Mouse (Mus musculus): ENCODE measurements at regions not wholly inside any gene's neighbourhood (a gene's known extent, or its start where the extent isn't known, plus 50 kb on each side); places are given as distances from the start of the nearest gene placed in this dataset.

DNA sequence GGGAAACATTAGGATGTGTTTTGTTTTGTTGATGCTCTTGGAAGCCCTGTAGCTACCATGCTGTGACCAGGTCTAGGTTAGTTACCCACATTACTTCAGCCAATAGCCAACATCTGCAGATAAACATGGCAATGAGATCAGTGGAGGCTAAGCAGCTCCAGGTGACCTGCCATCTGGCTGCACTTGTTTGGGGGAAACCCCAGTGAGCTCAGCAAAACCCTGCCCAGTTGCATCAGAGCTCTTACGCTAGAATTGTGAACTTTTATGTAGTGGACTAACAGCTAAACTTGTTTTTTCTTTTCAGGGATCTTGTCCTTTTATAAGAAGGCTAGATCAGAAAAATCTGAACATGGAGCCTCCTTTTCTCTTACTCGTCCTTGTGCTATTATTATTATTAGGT lies 211.8 kb upstream of the Atp5g3 start:
- Histone ChIP-seq H3K27ac (no peak overlapping the region), H3K36me3 (ENCODE audit: insufficient read depth, low read length) (no peaks in the 10 kb centered on the region), H3K9me3 (ENCODE audit: low read length) (no peaks in the 10 kb centered on the region), H3K4me1 (ENCODE audit: insufficient read depth, low read length) (peaks cover 7% of the 10 kb centered on the region; the same call in 1 of the 2 replicates), H3K4me2 (ENCODE audit: low read depth, low read length) (no peak overlapping the region), H3K9ac (replicated peaks; ENCODE audit: low read length) (no peak overlapping the region), H3K4me3 (ENCODE audit: low read length) (no peak overlapping the region), H3K27me3 (ENCODE audit: insufficient read depth, low read length) (no peaks in the 10 kb centered on the region)
- DNase-seq (ENCODE audit: low spot score) (no peak), ATAC-seq (no peak)
- WGBS: 55% methylated on average over 2 of the region's 2 CpGs
- TF ChIP-seq CTCF (IDR thresholded peaks at IDR 0.05; ENCODE audit: low read depth): no peak

GRCm38 (mm10) chr2:74120051-74120450 lies 208.9 kb upstream of the Atp5g3 start:
- H3K27me3 ChIP-seq (ENCODE audit: insufficient read depth, low read length): no peaks in the 10 kb centered on the region
- no peak for TF ChIP-seq CTCF (IDR thresholded peaks at IDR 0.05; ENCODE audit: low read depth)
- peaks cover 7% of the 10 kb centered on the region; the same call in 1 of the 2 replicates for H3K4me1 ChIP-seq (ENCODE audit: insufficient read depth, low read length)
- no peak overlapping the region for H3K4me3 ChIP-seq (ENCODE audit: low read length)
- no peak overlapping the region for H3K9ac ChIP-seq (replicated peaks; ENCODE audit: low read length)
- 0 out of 2 replicates have a peak overlapping the region, but pooled peaks have one; percentile 7 for H3K27ac ChIP-seq
- WGBS: 29% methylated on average over 10 of the region's 10 CpGs
- no peak overlapping the region; the same call in 1 of the 2 replicates for H3K4me2 ChIP-seq (ENCODE audit: low read depth, low read length)
- ATAC-seq: peak; percentile 29; the same call in 1 of the 2 replicates
- no peaks in the 10 kb centered on the region for H3K9me3 ChIP-seq (ENCODE audit: low read length)
- H3K36me3 ChIP-seq (ENCODE audit: insufficient read depth, low read length): no peaks in the 10 kb centered on the region
- DNase-seq (ENCODE audit: low spot score): no peak

DNA sequence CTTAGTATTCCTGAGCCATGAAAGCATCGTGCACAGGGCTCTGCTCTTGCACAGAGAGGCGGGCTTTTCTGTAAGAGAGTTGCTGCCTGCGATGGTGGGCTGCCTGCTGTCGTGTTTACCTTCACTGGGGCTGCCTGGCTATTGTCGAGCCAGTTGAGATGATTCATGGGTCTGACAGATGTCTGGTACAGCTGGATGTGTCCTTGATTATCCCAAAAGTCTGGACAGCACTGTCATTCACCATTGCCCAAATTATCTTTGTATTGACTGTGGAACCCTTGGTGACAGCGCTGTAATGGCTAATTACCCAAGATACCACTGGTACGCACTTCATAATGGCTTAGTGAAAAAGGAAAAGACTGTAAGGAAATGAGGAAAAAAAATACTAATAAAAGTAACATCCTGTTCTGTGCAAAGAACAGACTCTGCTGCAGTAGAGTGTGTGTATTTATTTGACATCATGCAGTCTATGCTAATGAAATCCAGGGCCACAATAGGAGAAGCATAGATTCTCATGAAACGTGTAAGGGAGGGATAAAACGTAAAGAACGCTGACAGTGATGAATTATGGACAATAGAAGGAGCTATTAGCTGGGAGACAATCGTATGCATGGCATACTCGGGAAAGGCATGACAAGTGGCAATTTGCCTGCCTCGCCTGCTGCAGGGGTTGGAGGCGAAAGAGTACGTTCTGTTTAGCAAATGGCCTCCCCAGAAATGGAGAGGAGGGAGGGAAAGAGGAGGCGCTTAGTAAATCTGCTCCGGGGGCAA lies 208.2 kb upstream of the Atp5g3 start:
- ATAC-seq: peak; percentile 32; the same call in 1 of the 2 replicates
- no peaks in the 10 kb centered on the region for H3K9me3 ChIP-seq (ENCODE audit: low read length)
- H3K9ac ChIP-seq (replicated peaks; ENCODE audit: low read length): no peak overlapping the region
- H3K27ac ChIP-seq: 0 out of 2 replicates have a peak overlapping the region, but pooled peaks have one; percentile 7
- no peak overlapping the region for H3K4me3 ChIP-seq (ENCODE audit: low read length)
- peaks cover 7% of the 10 kb centered on the region; the same call in 1 of the 2 replicates for H3K4me1 ChIP-seq (ENCODE audit: insufficient read depth, low read length)
- peak; percentile 37 for DNase-seq (ENCODE audit: low spot score)
- WGBS: 31% methylated on average over 17 of the region's 17 CpGs
- no peak for TF ChIP-seq CTCF (IDR thresholded peaks at IDR 0.05; ENCODE audit: low read depth)
- H3K4me2 ChIP-seq (ENCODE audit: low read depth, low read length): no peak overlapping the region; the same call in 1 of the 2 replicates
- H3K36me3 ChIP-seq (ENCODE audit: insufficient read depth, low read length): no peaks in the 10 kb centered on the region
- H3K27me3 ChIP-seq (ENCODE audit: insufficient read depth, low read length): no peaks in the 10 kb centered on the region

GRCm38 (mm10) chr2:74106472-74106871 lies 195.3 kb upstream of the Atp5g3 start:
- no peak overlapping the region for H3K9ac ChIP-seq (replicated peaks; ENCODE audit: low read length)
- H3K36me3 ChIP-seq (ENCODE audit: insufficient read depth, low read length): no peaks in the 10 kb centered on the region
- no peak overlapping the region for H3K4me2 ChIP-seq (ENCODE audit: low read depth, low read length)
- no peak overlapping the region for H3K4me3 ChIP-seq (ENCODE audit: low read length)
- no peak for DNase-seq (ENCODE audit: low spot score)
- WGBS: 83% methylated on average over 4 of the region's 4 CpGs
- no peaks in the 10 kb centered on the region for H3K9me3 ChIP-seq (ENCODE audit: low read length)
- ATAC-seq: no peak
- no peaks in the 10 kb centered on the region for H3K4me1 ChIP-seq (ENCODE audit: insufficient read depth, low read length)
- TF ChIP-seq CTCF (IDR thresholded peaks at IDR 0.05; ENCODE audit: low read depth): no peak
- H3K27me3 ChIP-seq (ENCODE audit: insufficient read depth, low read length): no peaks in the 10 kb centered on the region
- no peak overlapping the region for H3K27ac ChIP-seq

- no peak overlapping the region for H3K4me3 ChIP-seq (ENCODE audit: low read length)
- no peaks in the 10 kb centered on the region for H3K27me3 ChIP-seq (ENCODE audit: insufficient read depth, low read length)
- 56% methylated on average over 9 of the region's 9 CpGs for WGBS
- DNase-seq (ENCODE audit: low spot score): no peak
- no peak overlapping the region for H3K9ac ChIP-seq (replicated peaks; ENCODE audit: low read length)
- no peaks in the 10 kb centered on the region for H3K36me3 ChIP-seq (ENCODE audit: insufficient read depth, low read length)
- no peaks in the 10 kb centered on the region for H3K9me3 ChIP-seq (ENCODE audit: low read length)
- H3K4me2 ChIP-seq (ENCODE audit: low read depth, low read length): no peak overlapping the region
- no peak for TF ChIP-seq CTCF (IDR thresholded peaks at IDR 0.05; ENCODE audit: low read depth)
- H3K4me1 ChIP-seq (ENCODE audit: insufficient read depth, low read length): no peaks in the 10 kb centered on the region; the same call in 1 of the 2 replicates
- ATAC-seq: no peak
- H3K27ac ChIP-seq: no peak overlapping the region
Measured at GRCm38 (mm10) chr2:74099671-74100372, 188.7 kb upstream of the Atp5g3 start.

DNA sequence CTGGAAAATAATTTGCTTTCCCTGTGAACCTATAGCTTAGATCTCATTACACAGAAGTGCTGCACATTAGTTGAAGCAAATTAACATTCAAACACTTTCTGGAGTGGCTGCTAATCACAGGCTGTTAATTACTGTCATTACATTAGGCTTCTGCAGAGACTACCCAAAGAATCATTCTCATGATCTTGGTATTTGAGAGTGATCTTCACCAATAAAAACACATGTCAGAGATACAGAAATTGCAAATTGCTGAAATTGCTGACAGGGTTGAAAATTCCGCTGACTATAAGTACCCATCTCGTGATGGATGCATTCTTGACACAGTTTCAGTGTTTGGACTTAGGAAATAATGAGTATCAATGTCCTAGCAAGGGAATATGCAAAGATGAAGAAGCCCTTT lies 185.7 kb upstream of the Atp5g3 start:
- no peaks in the 10 kb centered on the region for H3K36me3 ChIP-seq (ENCODE audit: insufficient read depth, low read length)
- DNase-seq (ENCODE audit: low spot score): no peak
- no peaks in the 10 kb centered on the region for H3K27me3 ChIP-seq (ENCODE audit: insufficient read depth, low read length)
- H3K27ac ChIP-seq: no peak overlapping the region
- no peak overlapping the region for H3K9ac ChIP-seq (replicated peaks; ENCODE audit: low read length)
- no peak overlapping the region for H3K4me3 ChIP-seq (ENCODE audit: low read length)
- H3K4me2 ChIP-seq (ENCODE audit: low read depth, low read length): no peak overlapping the region
- H3K9me3 ChIP-seq (ENCODE audit: low read length): 0 out of 2 replicates have a peak, but pooled peaks cover 5% of the 10 kb centered on the region
- 67% methylated on average over 2 of the region's 2 CpGs for WGBS
- no peak for TF ChIP-seq CTCF (IDR thresholded peaks at IDR 0.05; ENCODE audit: low read depth)
- H3K4me1 ChIP-seq (ENCODE audit: insufficient read depth, low read length): no peaks in the 10 kb centered on the region; the same call in 1 of the 2 replicates
- no peak for ATAC-seq

Data from hindbrain, postnatal 0 days (tissue).